Mouse (Mus musculus) CD4-positive, CD25-positive, alpha-beta regulatory T cell, adult 4 months (primary cell): ENCODE results near the gene Ccdc188. TPM values are rescaled to one million over a fixed set of nuclear protein-coding genes. Genes with fewer than 3 reads are reported as not detected.
"Not testable (repeated sequence)": the region's sequence is repeated elsewhere in the genome, so short reads cannot be mapped to it uniquely, and the experiment has no call there.

ENCODE experiments used
- ATAC-seq: one replicate; pipeline ENCODE4 v1.8.0; 2017
- polyA plus RNA-seq, 2 experiments: library from polyadenylated mRNA; unstranded; fragments of 100-300 nt; shearing (Covaris generic); gene quantifications; one replicate each; pipeline ENCODE4 v1.2.1; 2017

Ccdc188 gene
- not detected for polyA plus RNA-seq

GRCm38 (mm10) chr16:18217579-18217978, at the start of gene Ccdc188:
Ccdc188 (plus strand) TSS chr16:18217879.
- ATAC-seq: no peak

DNA sequence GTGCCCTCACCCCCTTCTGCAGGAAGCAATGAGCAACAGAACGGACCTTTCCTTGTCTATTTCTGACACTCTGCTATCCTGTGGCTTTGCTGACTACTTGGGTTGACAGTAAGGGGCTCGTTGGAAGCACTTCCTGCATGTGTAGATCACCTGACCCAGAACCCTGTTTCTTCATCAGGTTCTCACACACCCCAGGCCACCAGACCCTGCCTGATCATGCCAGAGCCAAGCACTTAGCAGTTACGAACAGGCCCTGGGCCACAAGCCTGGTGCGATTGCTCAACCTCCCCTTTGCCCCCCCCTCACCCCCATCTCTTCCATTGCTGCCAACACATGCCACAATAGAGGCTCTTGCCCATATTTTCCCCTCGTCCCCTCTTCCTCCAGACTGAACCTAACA, 48.5 kb upstream of the Ccdc188 start:
- no peak for ATAC-seq

DNA sequence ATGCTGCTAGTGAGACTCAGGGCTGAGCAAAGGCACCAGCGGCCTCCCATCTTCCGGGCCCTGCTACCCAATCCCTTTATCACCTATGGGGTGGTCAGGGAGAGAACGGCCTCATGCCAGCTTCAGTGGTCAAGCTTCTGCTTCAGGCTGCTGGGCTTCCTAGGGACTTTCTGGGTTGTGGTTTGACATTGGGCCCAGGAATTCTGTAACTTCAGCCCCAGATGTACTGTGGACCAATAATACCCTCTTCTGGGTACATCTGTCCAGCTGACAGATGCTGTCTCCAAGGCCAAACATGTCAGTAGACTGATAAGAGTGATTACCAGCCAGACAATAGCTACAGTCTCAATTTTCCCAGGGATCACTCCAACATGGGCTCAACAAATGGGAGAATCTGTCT, 47.9 kb upstream of the Ccdc188 start:
- no peak for ATAC-seq

- no peak for ATAC-seq
Measured at GRCm38 (mm10) chr16:18172266-18172855, 45.3 kb upstream of the Ccdc188 start.

DNA sequence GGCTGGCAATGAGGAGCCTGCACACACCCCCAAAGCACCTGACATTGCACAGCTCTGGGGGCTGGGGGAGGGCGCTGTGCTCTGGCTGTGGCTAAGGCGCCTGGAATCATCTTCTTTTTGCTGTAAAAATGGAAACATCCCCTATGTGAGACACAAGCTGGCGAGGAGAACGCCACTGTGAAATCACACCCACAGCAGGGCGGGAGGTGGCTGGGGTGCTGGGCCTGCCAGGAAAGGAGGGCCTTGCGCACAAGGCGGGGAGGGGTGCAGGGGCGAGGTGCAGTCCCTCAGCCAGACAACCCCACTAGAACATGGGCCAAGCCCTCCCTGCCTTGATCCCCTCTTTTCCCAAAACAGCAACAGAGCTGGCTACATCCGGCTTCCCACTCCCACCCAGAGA, 44.4 kb upstream of the Ccdc188 start:
- no peak for ATAC-seq

DNA sequence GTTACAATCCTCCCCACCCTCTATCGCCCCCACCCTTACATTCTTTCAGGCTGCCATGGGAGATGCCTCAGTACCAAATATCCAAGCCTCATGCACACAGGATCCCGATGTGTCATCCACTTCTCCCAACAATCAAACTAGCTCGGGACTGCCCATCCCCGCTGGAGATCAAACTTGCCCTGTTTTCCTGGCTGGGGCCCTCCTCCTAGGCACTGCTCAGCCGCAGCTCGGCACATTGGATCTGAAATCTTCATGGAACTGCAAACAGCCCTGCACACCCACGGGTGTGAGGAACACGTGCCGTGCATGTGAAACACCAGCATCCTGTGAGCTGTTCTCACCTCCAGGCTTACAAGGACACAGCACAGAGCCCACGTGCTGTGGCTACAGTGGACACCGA, 43.9 kb upstream of the Ccdc188 start:
- no peak for ATAC-seq

- no peak for ATAC-seq
Measured at GRCm38 (mm10) chr16:18175817-18176541, 41.7 kb upstream of the Ccdc188 start.

DNA sequence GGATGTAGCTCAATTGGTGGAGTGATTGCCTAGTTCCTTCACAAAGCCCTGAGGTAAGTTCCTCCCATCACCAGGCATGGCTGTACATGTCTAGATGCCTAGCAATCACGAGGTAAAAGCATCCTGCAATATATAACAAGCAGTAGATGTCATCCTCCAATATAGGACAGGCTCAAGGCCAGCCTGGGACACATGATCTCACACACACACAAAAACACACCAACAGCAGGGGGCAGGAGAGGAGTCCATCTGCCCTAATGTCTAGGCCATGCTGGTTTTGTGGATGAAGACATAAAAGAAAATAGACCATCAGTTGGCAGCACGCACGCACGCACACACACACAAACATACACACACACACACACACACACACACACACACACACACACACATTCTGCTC, 40.9 kb upstream of the Ccdc188 start:
- ATAC-seq: no peak

DNA sequence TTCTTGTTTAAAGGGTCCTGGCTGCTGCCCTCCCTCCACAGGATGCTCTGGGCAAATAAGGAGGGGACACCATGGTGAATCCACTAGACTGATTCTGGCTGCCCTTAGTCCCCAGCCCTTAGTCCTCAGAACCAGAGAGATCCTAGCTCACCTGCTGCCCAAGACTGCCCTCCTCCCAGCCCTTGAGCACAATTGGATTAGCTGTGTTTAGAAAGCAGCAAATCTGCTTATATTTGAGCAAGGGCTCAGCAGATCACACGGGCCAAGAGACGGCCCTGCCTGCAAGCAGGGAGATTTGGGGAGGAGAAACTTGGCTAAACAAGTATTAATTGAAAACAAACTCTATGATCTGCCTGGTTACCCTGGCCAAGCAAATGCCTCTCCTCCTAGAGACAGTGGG, 38.1 kb upstream of the Ccdc188 start:
- ATAC-seq: no peak

DNA sequence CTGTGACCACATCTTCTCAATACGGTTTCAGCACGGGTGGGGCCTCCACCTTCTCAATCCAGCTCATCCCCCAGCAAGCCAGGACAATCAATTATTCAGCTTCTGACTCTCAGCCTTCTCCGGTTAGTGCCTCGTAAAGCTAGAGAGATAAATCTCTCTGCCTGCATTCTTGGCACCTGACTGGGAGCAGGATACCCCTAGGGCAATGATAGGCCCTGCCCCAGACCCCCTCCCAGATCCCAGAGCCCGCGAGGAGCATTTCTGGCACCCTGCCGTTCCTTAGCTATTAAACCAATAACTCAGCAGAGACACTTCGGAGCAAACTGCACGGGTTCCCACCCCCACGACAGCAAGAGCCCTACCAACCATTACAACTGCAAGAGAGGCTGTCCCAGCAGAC, 36.3 kb upstream of the Ccdc188 start:
- no peak for ATAC-seq

GRCm38 (mm10) chr16:18182766-18183165, 34.9 kb upstream of the Ccdc188 start:
- ATAC-seq: no peak

- no peak for ATAC-seq
Measured at GRCm38 (mm10) chr16:18185715-18186449, 31.8 kb upstream of the Ccdc188 start.

DNA sequence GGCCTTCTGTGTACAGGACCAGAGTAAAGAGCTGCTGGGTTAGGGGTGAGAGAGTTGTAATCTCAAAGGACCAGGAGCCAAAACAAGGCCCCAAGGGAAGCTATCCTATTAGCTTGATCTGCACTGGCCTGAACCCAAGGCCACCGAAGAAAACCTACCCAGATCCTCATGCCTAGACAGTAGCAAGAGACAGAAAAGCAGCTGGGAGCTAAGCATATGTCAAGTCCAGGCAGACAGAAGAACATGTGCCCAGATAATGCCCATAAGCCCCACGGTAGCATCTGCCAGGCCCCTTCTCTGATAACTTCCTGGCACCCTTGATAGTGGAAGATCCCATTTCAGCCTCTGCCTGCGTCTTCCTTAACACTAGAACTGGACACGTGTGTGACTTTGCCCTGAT, 30.9 kb upstream of the Ccdc188 start:
- no peak for ATAC-seq

GRCm38 (mm10) chr16:18187221-18187620, 30.5 kb upstream of the Ccdc188 start:
- no peak for ATAC-seq

GRCm38 (mm10) chr16:18191006-18191405, 26.7 kb upstream of the Ccdc188 start:
- ATAC-seq: no peak

DNA sequence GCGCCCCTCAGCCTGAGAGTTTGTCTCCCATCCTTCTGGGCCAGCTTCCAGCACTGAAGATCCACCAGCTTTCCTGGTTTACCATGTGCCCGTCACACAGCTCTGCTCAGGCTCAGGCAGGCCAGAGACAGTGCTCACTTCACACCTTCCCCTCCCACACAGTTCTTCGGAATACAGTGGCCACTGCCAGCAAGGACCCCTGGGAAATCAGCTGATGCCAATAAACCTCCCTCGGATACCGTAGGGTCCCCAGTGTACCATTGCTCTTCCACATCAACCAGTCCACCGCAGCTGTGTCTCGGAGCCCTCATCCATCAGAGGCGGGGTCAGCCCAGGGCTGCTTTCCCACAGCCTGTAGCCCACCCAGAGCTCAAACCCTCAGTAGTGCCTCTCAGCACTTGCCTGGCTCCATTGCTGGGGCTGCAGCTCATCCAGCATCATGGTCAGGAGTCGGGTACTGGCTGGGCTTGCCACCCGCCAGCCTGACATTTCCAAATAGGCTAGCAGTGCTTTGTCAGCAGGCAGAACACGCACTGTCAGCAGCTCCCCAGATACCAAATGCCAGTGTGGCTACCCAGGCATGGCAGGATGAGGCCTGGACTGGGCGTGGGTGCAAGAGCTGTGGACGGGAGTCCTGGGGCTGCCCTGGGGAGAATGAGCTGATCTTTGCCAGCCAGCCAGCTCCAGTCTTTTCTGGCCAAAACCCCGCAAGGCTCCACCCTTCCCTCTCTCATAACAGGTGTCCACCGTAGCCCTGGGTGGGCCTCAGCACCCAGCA, 23.3 kb upstream of the Ccdc188 start:
- ATAC-seq: no peak

- no peak for ATAC-seq
Measured at GRCm38 (mm10) chr16:18195068-18195467, 22.6 kb upstream of the Ccdc188 start.

DNA sequence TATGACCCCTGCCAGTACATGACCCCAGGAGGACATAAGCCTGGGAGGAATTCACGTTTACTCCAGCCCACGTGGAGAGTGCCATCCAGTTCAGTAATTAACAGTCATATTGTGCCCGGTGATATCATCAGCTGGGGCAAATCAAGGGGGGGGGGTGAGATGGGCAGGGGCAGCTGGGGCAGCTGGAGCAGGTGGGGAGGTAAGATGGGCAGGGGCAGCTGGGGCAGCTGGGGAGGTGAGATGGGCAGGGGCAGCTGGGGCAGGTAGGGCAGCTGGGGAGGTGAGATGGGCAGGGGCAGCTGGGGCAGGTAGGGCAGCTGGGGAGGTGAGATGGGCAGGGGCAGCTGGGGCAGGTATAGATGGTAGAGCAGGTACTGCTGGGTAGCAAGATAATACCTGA, 22.1 kb upstream of the Ccdc188 start:
- ATAC-seq: not testable (repeated sequence)

GRCm38 (mm10) chr16:18197881-18198280, 19.8 kb upstream of the Ccdc188 start:
- no peak for ATAC-seq

- no peak for ATAC-seq
Measured at GRCm38 (mm10) chr16:18198365-18199098, 19.1 kb upstream of the Ccdc188 start.

DNA sequence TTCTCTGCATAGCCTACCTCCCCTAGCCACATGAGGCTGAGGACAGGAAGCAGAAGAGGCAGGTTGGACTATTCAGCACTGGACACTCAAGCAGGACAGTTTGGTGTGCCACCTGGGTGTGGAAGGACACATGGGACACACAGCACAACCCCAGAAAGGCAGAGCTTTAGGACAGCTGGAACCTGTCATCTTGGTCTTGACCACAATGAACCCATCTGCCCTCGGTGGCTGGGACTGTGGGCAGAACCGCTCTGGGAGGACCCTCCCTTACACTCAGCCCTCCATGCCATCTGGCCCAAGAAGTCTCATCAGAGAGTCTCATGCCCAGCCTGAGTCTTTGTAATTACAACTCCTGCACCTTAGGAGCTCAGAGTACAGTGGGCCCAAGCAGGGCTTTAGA, 17.6 kb upstream of the Ccdc188 start:
- ATAC-seq: no peak

- ATAC-seq: no peak
Measured at GRCm38 (mm10) chr16:18201620-18202019, 16.1 kb upstream of the Ccdc188 start.
